ENCODE assay signal across 25 mouse cellular contexts in genomic region chr2:40628323-40628722, GRCm38 (mm10).
A peak's percentile ranks its signal among the peaks of the same experiment; 100 is the strongest.
DNase-seq lines count a peak whose midpoint lies in the region; ATAC-seq and TF ChIP-seq lines count a peak whose summit lies in the region.
"Had no signal": no experiment of that assay in that cellular context is flagged by ENCODE, and none has a peak within 500 bp of the region (broad histone marks: within the 10 kb centered on the region; RNA-seq: fewer than 3 reads in every experiment).

No protein-coding gene starts in this region.

- no peak overlapping the region for H3K9ac ChIP-seq in forebrain, embryonic 12.5 days
- no peak overlapping the region for H3K9ac ChIP-seq in forebrain, embryonic 16.5 days (replicated peaks; ENCODE audit: low read depth, low read length)
- H3K9ac ChIP-seq in kidney, embryonic 14.5 days (ENCODE audit: low read depth, low read length) = no peak overlapping the region
- H3K9ac ChIP-seq in neural tube, embryonic 12.5 days = no peak overlapping the region
- H3K9ac ChIP-seq in liver, postnatal 0 days (replicated peaks) = no peak overlapping the region
- H3K9ac ChIP-seq: embryonic facial prominence, embryonic 12.5 days; embryonic facial prominence, embryonic 15.5 days; forebrain, embryonic 15.5 days; heart, embryonic 13.5 days; hindbrain, embryonic 13.5 days had no signal

- WGBS in forebrain, embryonic 12.5 days = 85% methylated on average over 4 of the region's 4 CpGs
- 83% methylated on average over 4 of the region's 4 CpGs for WGBS in forebrain, embryonic 16.5 days
- WGBS in kidney, embryonic 14.5 days = 46% methylated on average over 4 of the region's 4 CpGs
- 74% methylated on average over 4 of the region's 4 CpGs for WGBS in neural tube, embryonic 12.5 days
- WGBS in liver, postnatal 0 days (ENCODE audit: insufficient replicate concordance) = 64% methylated on average over 4 of the region's 4 CpGs

- H3K27ac ChIP-seq in forebrain, embryonic 12.5 days = no peak overlapping the region
- no peak overlapping the region for H3K27ac ChIP-seq in forebrain, embryonic 16.5 days (ENCODE audit: low read length)
- no peak overlapping the region for H3K27ac ChIP-seq in kidney, embryonic 14.5 days (ENCODE audit: low read depth, low read length)
- H3K27ac ChIP-seq in neural tube, embryonic 12.5 days = no peak overlapping the region
- H3K27ac ChIP-seq in liver, postnatal 0 days (ENCODE audit: low read depth) = no peak overlapping the region
- H3K27ac ChIP-seq: embryonic facial prominence, embryonic 12.5 days; embryonic facial prominence, embryonic 15.5 days; forebrain, embryonic 15.5 days; heart, adult 2 months; heart, embryonic 10.5 days; heart, embryonic 13.5 days; hindbrain, embryonic 13.5 days had no signal

- H3K27me3 ChIP-seq in forebrain, embryonic 12.5 days = no peaks in the 10 kb centered on the region
- H3K27me3 ChIP-seq in forebrain, embryonic 16.5 days (replicated peaks; ENCODE audit: control insufficient read depth, insufficient read depth, low read length) = no peaks in the 10 kb centered on the region
- H3K27me3 ChIP-seq in kidney, embryonic 14.5 days (ENCODE audit: control insufficient read depth, insufficient read depth, low read length) = no peaks in the 10 kb centered on the region
- no peaks in the 10 kb centered on the region for H3K27me3 ChIP-seq in neural tube, embryonic 12.5 days (replicated peaks)
- H3K27me3 ChIP-seq in liver, postnatal 0 days (ENCODE audit: insufficient read depth, low read length) = no peaks in the 10 kb centered on the region
- H3K27me3 ChIP-seq: embryonic facial prominence, embryonic 12.5 days; embryonic facial prominence, embryonic 15.5 days; forebrain, embryonic 15.5 days; heart, embryonic 13.5 days; hindbrain, embryonic 13.5 days had no signal

- H3K4me3 ChIP-seq in forebrain, embryonic 12.5 days (replicated peaks) = no peak overlapping the region
- H3K4me3 ChIP-seq in forebrain, embryonic 16.5 days (replicated peaks; ENCODE audit: low read length) = no peak overlapping the region
- H3K4me3 ChIP-seq in kidney, embryonic 14.5 days (ENCODE audit: low read length) = no peak overlapping the region
- no peak overlapping the region for H3K4me3 ChIP-seq in neural tube, embryonic 12.5 days
- H3K4me3 ChIP-seq in liver, postnatal 0 days (ENCODE audit: low read depth, low read length) = no peak overlapping the region
- H3K4me3 ChIP-seq: embryonic facial prominence, embryonic 12.5 days; embryonic facial prominence, embryonic 15.5 days; forebrain, embryonic 15.5 days; heart, adult 2 months; heart, embryonic 10.5 days; heart, embryonic 13.5 days; hindbrain, embryonic 13.5 days had no signal

- peak; percentile 49; the same call in 1 of the 2 replicates for ATAC-seq in forebrain, embryonic 12.5 days (ENCODE audit: low FRiP score)
- ATAC-seq in forebrain, embryonic 16.5 days = no peak
- ATAC-seq in kidney, embryonic 14.5 days (ENCODE audit: low FRiP score, low TSS enrichment) = 0 out of 2 replicates have a peak, but pooled peaks have one; percentile 35
- peak; percentile 58; the same call in 1 of the 2 replicates for ATAC-seq in neural tube, embryonic 12.5 days (ENCODE audit: low FRiP score, low read depth)
- ATAC-seq in liver, postnatal 0 days = no peak
- ATAC-seq: activated CD4-positive, CD25-positive, alpha-beta regulatory T cell, adult 4 months; forebrain, embryonic 15.5 days had no signal

- TF ChIP-seq EP300 in liver, postnatal 0 days (IDR thresholded peaks at IDR 0.05; ENCODE audit: low read depth) = no peak

- H3K4me1 ChIP-seq in forebrain, embryonic 12.5 days = no peaks in the 10 kb centered on the region
- no peaks in the 10 kb centered on the region for H3K4me1 ChIP-seq in forebrain, embryonic 16.5 days (replicated peaks; ENCODE audit: control insufficient read depth, insufficient read depth, low read length)
- no peaks in the 10 kb centered on the region for H3K4me1 ChIP-seq in kidney, embryonic 14.5 days (ENCODE audit: control insufficient read depth, insufficient read depth, low read length)
- no peaks in the 10 kb centered on the region for H3K4me1 ChIP-seq in neural tube, embryonic 12.5 days
- no peaks in the 10 kb centered on the region for H3K4me1 ChIP-seq in liver, postnatal 0 days (ENCODE audit: insufficient read depth)
- H3K4me1 ChIP-seq: embryonic facial prominence, embryonic 12.5 days; embryonic facial prominence, embryonic 15.5 days; forebrain, embryonic 15.5 days; heart, embryonic 10.5 days; heart, embryonic 13.5 days; hindbrain, embryonic 13.5 days had no signal

- no peaks in the 10 kb centered on the region for H3K9me3 ChIP-seq in forebrain, embryonic 12.5 days
- no peaks in the 10 kb centered on the region for H3K9me3 ChIP-seq in forebrain, embryonic 16.5 days (ENCODE audit: control insufficient read depth, low read length)
- no peaks in the 10 kb centered on the region for H3K9me3 ChIP-seq in kidney, embryonic 14.5 days (ENCODE audit: control insufficient read depth, low read length)
- H3K9me3 ChIP-seq in neural tube, embryonic 12.5 days = no peaks in the 10 kb centered on the region
- no peaks in the 10 kb centered on the region for H3K9me3 ChIP-seq in liver, postnatal 0 days (ENCODE audit: low read length)
- H3K9me3 ChIP-seq: embryonic facial prominence, embryonic 12.5 days; embryonic facial prominence, embryonic 15.5 days; forebrain, embryonic 15.5 days; heart, embryonic 10.5 days; heart, embryonic 13.5 days; hindbrain, embryonic 13.5 days had no signal

- DNase-seq in kidney, postnatal 14 days = no peak
- no peak for DNase-seq in neural tube, embryonic 10.5 days (ENCODE audit: extremely low spot score, low spot score)
- DNase-seq in liver, postnatal 0 days = no peak
- DNase-seq: adrenal gland, adult 8-10 months; adrenal gland, postnatal 25 days; cerebellum, adult 11 months; cerebellum, adult 2 months; cerebellum, adult 9-11 months; cerebellum, postnatal 25 days; gastrocnemius, postnatal 10 days; gastrocnemius, postnatal 36 days; heart, adult 2 months; heart, postnatal 14 days; heart, postnatal 4 days had no signal

- H3K4me2 ChIP-seq in forebrain, embryonic 12.5 days = no peak overlapping the region
- no peak overlapping the region for H3K4me2 ChIP-seq in forebrain, embryonic 16.5 days (ENCODE audit: low read length)
- no peak overlapping the region for H3K4me2 ChIP-seq in kidney, embryonic 14.5 days (replicated peaks; ENCODE audit: low read depth, low read length)
- H3K4me2 ChIP-seq in neural tube, embryonic 12.5 days (replicated peaks) = no peak overlapping the region
- H3K4me2 ChIP-seq in liver, postnatal 0 days (ENCODE audit: low read depth, low read length) = no peak overlapping the region
- H3K4me2 ChIP-seq: embryonic facial prominence, embryonic 12.5 days; embryonic facial prominence, embryonic 15.5 days; forebrain, embryonic 15.5 days; heart, embryonic 13.5 days; hindbrain, embryonic 13.5 days had no signal

- TF ChIP-seq CTCF in liver, postnatal 0 days (IDR thresholded peaks at IDR 0.05; ENCODE audit: low read depth) = no peak

- no peaks in the 10 kb centered on the region for H3K36me3 ChIP-seq in forebrain, embryonic 12.5 days (replicated peaks)
- no peaks in the 10 kb centered on the region for H3K36me3 ChIP-seq in forebrain, embryonic 16.5 days (ENCODE audit: control insufficient read depth, insufficient read depth)
- H3K36me3 ChIP-seq in kidney, embryonic 14.5 days (ENCODE audit: control insufficient read depth, insufficient read depth, low read length) = no peaks in the 10 kb centered on the region
- no peaks in the 10 kb centered on the region for H3K36me3 ChIP-seq in neural tube, embryonic 12.5 days
- H3K36me3 ChIP-seq in liver, postnatal 0 days (replicated peaks; ENCODE audit: insufficient read depth, low read length) = no peaks in the 10 kb centered on the region
- H3K36me3 ChIP-seq: embryonic facial prominence, embryonic 12.5 days; embryonic facial prominence, embryonic 15.5 days; forebrain, embryonic 15.5 days; heart, embryonic 10.5 days; heart, embryonic 13.5 days; hindbrain, embryonic 13.5 days had no signal

Comparison
In these comparisons a context has a peak if more than half of its experiments do, and no peak if none do; other contexts are left out.
1. ATAC-seq: peak in forebrain, embryonic 12.5 days (single experiment), kidney, embryonic 14.5 days (single experiment) and neural tube, embryonic 12.5 days (single experiment); none in forebrain, embryonic 16.5 days (single experiment) and liver, postnatal 0 days (single experiment).